Mouse (Mus musculus): ENCODE data around the gene Gprin2.
A peak's percentile ranks its signal among the peaks of the same experiment; 100 is the strongest.

Gene Gprin2

GRCm38 (mm10) chr14:34201231-34202035 is at the start of gene Gprin2:
TSS of gene Gprin2 (minus strand) at chr14:34201653.
- peak; percentile 39 for DNase-seq (ENCODE audit: low read depth, low spot score)

- no peak for DNase-seq (ENCODE audit: low read depth, low spot score)
Measured at GRCm38 (mm10) chr14:34240676-34241075, 39.2 kb upstream of the Gprin2 start.

- no peak for DNase-seq (ENCODE audit: low read depth, low spot score)
Measured at GRCm38 (mm10) chr14:34240263-34240662, 38.8 kb upstream of the Gprin2 start.

GRCm38 (mm10) chr14:34234630-34235380 is 33.4 kb upstream of the Gprin2 start:
- peak; percentile 93 for DNase-seq (ENCODE audit: low read depth, low spot score)

GRCm38 (mm10) chr14:34233846-34234245 is 32.4 kb upstream of the Gprin2 start:
- DNase-seq (ENCODE audit: low read depth, low spot score): no peak

- DNase-seq (ENCODE audit: low read depth, low spot score): no peak
Measured at GRCm38 (mm10) chr14:34232866-34233680, 31.6 kb upstream of the Gprin2 start.

- DNase-seq (ENCODE audit: low read depth, low spot score): no peak
Measured at GRCm38 (mm10) chr14:34232340-34232739, 30.9 kb upstream of the Gprin2 start.

- DNase-seq (ENCODE audit: low read depth, low spot score): no peak
Measured at GRCm38 (mm10) chr14:34228830-34229506, 27.5 kb upstream of the Gprin2 start.

- peak; percentile 19 for DNase-seq (ENCODE audit: low read depth, low spot score)
Measured at GRCm38 (mm10) chr14:34227981-34228380, 26.5 kb upstream of the Gprin2 start.

- no peak for DNase-seq (ENCODE audit: low read depth, low spot score)
Measured at GRCm38 (mm10) chr14:34226566-34226965, 25.1 kb upstream of the Gprin2 start.

GRCm38 (mm10) chr14:34225986-34226385 is 24.5 kb upstream of the Gprin2 start:
- no peak for DNase-seq (ENCODE audit: low read depth, low spot score)

- no peak for DNase-seq (ENCODE audit: low read depth, low spot score)
Measured at GRCm38 (mm10) chr14:34223362-34223898, 22.0 kb upstream of the Gprin2 start.

- no peak for DNase-seq (ENCODE audit: low read depth, low spot score)
Measured at GRCm38 (mm10) chr14:34221416-34222077, 20.1 kb upstream of the Gprin2 start.

- DNase-seq (ENCODE audit: low read depth, low spot score): no peak
Measured at GRCm38 (mm10) chr14:34220426-34220825, 19.0 kb upstream of the Gprin2 start.

GRCm38 (mm10) chr14:34219786-34220198 is 18.3 kb upstream of the Gprin2 start:
- DNase-seq (ENCODE audit: low read depth, low spot score): no peak

GRCm38 (mm10) chr14:34219295-34219694 is 17.8 kb upstream of the Gprin2 start, which contains the start of gene Syt15:
TSS of gene Syt15 (plus strand) at chr14:34219595.
- no peak for DNase-seq (ENCODE audit: low read depth, low spot score)

GRCm38 (mm10) chr14:34215451-34216127 is 14.1 kb upstream of the Gprin2 start:
- no peak for DNase-seq (ENCODE audit: low read depth, low spot score)

GRCm38 (mm10) chr14:34209942-34210341 is 8.5 kb upstream of the Gprin2 start:
- DNase-seq (ENCODE audit: low read depth, low spot score): no peak

GRCm38 (mm10) chr14:34209080-34209479 is 7.6 kb upstream of the Gprin2 start:
- DNase-seq (ENCODE audit: low read depth, low spot score): no peak

- peak; percentile 55 for DNase-seq (ENCODE audit: low read depth, low spot score)
Measured at GRCm38 (mm10) chr14:34208651-34209050, 7.2 kb upstream of the Gprin2 start.

Data from ES-CJ7 (cell line).